Mouse (Mus musculus): Measurements from ENCODE around the gene Gm7247.
"Not testable (repeated sequence)": the region's sequence is repeated elsewhere in the genome, so short reads cannot be mapped to it uniquely, and the experiment has no call there.

Gene Gm7247

DNA sequence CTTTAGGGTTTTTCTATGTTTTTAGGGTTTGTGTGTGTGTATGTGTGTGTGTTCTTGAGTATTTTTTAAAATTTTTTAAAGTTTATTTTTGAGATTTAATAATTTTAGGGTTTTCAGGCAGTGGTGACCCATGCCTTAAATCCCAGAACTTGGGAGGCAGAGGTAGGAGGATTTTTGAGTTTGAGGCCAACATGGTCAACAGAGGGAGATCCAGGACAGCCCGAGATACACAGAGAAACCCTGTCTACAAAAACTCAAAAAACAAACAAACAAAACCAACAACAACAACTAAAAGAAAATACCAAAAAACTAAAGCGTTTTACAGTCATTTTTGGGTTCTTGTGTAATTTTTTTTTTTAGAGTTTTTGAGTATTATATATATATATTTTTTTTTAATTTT is 134.2 kb downstream of the Gm7247 start:
- DNase-seq (ENCODE audit: extremely low spot score, low spot score) = no peak

DNA sequence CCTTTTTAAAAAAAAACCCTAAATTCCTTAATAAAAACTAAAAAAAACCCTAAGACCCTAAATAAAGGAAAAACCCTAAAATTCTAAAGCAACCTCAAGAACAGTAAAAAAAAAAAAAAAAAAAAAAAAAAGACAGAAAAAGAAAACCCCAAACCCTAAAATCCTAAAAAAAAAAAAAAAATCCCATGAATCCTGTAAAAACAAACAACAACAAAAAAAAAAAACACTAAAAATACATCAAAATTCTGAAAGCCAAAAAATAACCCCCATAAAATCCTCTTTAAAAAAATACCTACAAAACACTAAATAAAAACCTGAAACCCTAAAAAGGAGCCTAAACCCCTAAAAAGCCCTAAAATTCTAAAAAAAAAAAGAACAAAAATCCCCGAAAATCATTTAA is 135.4 kb downstream of the Gm7247 start:
- no peak for DNase-seq (ENCODE audit: extremely low spot score, low spot score)

DNA sequence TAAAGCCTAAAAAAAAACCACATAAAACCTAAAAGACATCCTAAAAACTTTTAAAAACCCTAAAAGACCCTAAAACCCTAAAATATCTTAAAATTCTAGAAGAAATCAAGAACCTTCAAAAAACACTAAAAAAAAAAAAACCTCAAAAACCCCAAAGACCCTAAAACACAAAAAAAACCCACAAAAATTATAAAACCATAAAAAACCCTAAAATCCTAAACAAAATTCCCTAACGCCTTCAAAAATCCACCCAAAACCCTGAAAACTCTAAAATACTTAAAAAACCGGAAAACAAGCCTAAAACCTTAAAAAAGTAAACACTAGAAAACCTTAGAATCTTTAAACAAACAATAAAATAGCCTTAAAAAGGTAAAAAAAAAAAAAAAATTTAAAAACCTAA is 136.4 kb downstream of the Gm7247 start:
- DNase-seq (ENCODE audit: extremely low spot score, low spot score) = no peak

DNA sequence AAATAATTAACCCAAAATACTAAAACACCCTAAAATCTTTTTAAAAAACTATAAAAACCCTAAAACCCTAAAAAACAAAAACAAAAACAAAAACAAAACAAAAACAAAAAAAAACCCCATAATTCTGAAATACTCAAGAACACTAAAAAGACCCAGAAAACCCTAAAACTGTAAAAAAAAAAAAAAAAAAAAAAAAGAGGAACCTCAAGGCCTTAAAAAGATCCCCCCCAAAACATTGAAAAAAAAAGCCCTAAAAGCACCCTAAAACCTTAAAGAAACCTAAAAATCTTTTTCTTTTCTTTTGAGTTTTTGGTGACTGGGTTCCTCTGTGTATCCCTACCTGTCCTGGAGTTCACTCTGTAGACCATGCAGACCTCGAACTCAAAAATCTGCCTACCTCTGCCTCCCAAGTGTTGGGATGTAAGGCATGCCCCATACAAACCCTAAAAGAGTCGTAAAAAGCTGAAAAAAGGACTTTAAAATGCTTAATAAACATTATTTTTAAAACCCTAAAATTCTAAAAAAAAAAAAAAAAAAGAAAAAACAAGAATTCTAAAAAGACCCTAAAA is 138.2 kb downstream of the Gm7247 start:
- DNase-seq (ENCODE audit: extremely low spot score, low spot score) = no peak

DNA sequence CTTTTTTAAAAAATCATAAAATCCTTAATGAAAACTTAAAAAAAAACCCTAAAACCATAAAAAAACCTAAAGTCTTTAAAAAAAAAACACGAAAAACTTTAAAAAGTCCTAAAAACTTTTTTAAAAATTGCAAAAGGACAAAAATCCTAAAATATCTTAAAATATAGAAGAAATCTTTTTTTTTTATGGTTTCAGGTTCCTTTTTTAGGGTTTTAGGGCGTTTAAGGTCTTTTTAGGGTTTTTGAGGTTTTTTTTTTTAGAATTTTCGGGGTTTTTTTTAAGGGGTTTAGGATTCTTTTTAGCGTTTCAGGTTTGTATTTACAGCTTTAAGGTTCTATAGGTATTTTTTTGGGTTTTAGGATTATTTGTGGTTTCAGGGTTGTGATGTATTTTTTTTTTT is 138.9 kb downstream of the Gm7247 start:
- no peak for DNase-seq (ENCODE audit: extremely low spot score, low spot score)

DNA sequence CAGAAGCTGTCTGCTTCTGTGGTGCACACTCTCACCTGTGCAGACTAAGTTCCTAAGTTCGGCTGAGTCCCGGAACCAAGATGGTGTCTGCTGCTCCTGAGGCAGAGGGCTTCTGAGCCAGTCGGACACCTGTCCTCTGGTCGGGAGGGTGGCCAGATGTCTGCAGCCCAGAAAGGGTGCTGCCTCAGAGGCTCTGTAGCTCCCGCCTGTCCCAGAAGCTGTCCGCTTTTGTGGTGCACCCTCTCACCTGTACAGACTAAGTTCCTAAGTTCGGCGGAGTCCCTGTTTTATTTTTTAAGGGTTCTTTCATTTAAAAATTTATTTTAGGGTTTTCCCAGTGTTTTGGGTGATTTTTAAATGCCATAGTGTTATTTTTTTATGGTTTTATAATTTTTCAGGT is 145.9 kb downstream of the Gm7247 start:
- DNase-seq (ENCODE audit: extremely low spot score, low spot score) = no peak

DNA sequence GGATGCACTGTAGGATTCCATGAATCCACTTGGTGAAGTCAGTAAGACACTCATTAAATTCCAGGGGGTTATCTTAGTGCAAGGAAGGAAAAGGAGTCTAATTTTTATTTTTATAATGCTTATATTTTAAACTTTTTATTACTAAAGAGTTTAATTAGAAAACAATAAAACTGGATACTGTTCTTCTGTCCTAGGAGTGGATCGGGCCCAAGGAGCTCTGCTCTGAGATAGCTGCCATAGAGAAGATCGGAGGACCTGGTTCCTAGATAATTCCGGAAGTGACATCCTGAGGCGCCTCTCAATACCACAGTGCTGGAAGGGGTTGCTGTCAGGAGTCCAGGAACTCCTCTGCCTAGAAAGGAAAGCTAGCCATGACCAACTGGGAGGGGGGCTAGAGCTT is 190.9 kb downstream of the Gm7247 start, which contains the start of gene Gm5622:
Gene Gm5622 (plus strand): TSS at position 301 of the 400 bp plus-strand sequence.
- DNase-seq (ENCODE audit: extremely low spot score, low spot score) = no peak

DNA sequence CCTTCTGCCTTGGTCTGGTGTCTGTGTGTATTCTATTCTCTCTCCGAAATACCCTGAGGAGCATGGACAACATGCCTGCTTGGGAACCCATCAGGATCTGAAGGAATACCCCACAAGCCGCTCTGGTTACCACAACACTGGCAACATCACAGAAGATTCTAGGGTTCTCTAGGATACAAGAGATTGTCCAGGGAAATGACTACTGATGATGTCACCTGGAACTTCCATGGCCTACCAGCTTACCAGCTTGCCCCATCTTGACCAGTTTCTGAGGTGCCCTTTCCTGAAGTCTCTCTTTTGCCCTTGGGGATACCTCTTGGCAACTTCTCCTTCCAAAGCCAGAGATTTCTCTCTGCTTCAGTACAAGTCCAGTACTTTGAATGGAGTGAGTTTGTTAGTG is 212.4 kb downstream of the Gm7247 start, which contains the start of gene Gm17175:
Gene Gm17175 (minus strand): TSS at position 101 of the 400 bp plus-strand sequence.
- DNase-seq (ENCODE audit: extremely low spot score, low spot score) = not testable (repeated sequence)

DNA sequence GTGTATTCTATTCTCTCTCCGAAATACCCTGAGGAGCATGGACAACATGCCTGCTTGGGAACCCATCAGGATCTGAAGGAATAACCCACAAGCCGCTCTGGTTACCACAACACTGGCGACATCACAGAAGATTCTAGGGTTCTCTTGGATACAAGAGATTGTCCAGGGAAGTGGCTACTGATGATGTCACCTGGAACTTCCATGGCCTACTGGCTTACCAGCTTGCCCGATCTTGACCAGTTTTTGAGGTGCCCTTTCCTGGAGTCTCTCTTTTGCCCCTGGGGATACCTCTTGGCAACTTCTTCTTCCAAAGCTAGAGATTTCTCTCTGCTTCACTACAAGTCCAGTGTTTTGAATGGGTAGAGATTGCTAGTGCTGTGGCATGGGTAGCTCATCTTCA is 230.5 kb downstream of the Gm7247 start, which contains the start of gene Gm17174:
Gene Gm17174 (minus strand): TSS at position 101 of the 400 bp plus-strand sequence.
- DNase-seq (ENCODE audit: extremely low spot score, low spot score) = not testable (repeated sequence)

DNA sequence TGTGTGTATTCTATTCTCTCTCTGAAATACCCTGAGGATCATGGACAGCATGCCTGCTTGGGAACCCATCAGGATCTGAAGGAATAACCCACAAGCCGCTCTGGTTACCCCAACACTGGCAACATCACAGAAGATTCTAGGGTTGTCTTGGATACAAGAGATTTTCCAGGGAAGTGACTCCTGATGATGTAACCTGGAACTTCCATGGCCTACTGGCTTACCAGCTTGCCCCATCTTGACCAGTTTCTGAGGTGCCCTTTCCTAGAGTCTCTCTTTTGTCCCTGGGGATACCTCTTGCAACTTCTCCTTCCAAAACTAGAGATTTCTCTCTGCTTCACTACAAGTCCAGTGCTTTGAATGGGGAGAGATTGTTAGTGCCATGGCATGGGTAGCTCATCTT is 249.7 kb downstream of the Gm7247 start, which contains the start of gene Gm17078:
Gene Gm17078 (minus strand): TSS at position 101 of the 400 bp plus-strand sequence.
- DNase-seq (ENCODE audit: extremely low spot score, low spot score) = no peak

Data from neural tube, embryonic 10.5 days (tissue).